Mouse (Mus musculus) megakaryocyte, embryonic 14.5 days (primary cell): Measurements from ENCODE around the gene Trim7. TPM values are rescaled to one million over a fixed set of nuclear protein-coding genes. Genes with fewer than 3 reads are reported as not detected.
"Not testable (repeated sequence)": the region's sequence is repeated elsewhere in the genome, so short reads cannot be mapped to it uniquely, and the experiment has no call there.

Source experiments
- H3K27me3 ChIP-seq: replicated peaks from 2 replicates; pipeline ENCODE3; 2012; ENCODE audit warnings: inconsistent platforms
- H3K36me3 ChIP-seq: replicated peaks from 2 replicates; pipeline ENCODE3; 2012; ENCODE audit warnings: low read length, inconsistent platforms, mixed read lengths
- H3K4me1 ChIP-seq: 2 replicates; pipeline ENCODE4 v1.6.1; 2012; ENCODE audit warnings: inconsistent platforms
- H3K4me3 ChIP-seq: replicated peaks from 2 replicates; pipeline ENCODE3; 2012; ENCODE audit warnings: moderate library complexity, mild to moderate bottlenecking, inconsistent platforms
- H3K9me3 ChIP-seq: 2 replicates; pipeline ENCODE4 v1.6.1; 2012; ENCODE audit warnings: inconsistent platforms
- FLI1 ChIP-seq: IDR thresholded peaks from 2 replicates; pipeline ENCODE4 v1.6.1; 2012; ENCODE audit warnings: low read length, inconsistent platforms, mixed read lengths
- GATA1 ChIP-seq: IDR thresholded peaks from 3 replicates; pipeline ENCODE4 v1.6.1; 2012; ENCODE audit warnings: mixed read lengths, low read length, inconsistent platforms, borderline replicate concordance
- polyA plus RNA-seq: library from polyadenylated mRNA; stranded (reverse); fragments of >175 nt; gene quantifications from 2 replicates; pipeline ENCODE4 v1.2.3, GENCODE M21; 2012; ENCODE audit warnings: low replicate concordance; ENCODE audit not compliant: insufficient read depth

The Trim7 gene
- polyA plus RNA-seq, 1 experiment, result 1.6 TPM

DNA sequence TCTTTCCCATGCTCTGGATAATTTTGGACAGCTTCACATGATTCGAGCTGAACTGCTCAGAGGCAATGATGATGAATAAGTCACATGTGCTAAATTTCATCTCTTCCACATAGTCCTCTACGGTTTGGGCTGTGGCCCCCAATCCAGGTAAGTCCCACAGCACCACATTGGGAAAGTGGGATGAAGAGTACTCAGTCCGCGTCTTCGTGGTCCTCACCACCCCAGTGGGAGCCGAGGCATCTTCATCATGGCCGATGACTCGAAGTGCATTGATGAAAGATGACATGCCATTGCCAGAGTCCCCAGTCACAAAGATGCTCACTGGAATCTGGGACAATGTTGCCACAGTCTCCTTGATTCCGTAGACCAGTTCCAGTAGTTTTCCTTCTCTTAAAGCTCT lies 40.5 kb downstream of the Trim7 start:
- Histone ChIP-seq H3K9me3 (no peaks in the 10 kb centered on the region), H3K36me3 (peaks cover 50% of the 10 kb centered on the region), H3K4me3 (no peak overlapping the region), H3K4me1 (peaks cover 43% of the 10 kb centered on the region), H3K27me3 (no peaks in the 10 kb centered on the region)
- no peak for TF ChIP-seq FLI1
- no peak for TF ChIP-seq GATA1

GRCm38 (mm10) chr11:48869380-48870110 lies 43.6 kb downstream of the Trim7 start:
- no peak for TF ChIP-seq GATA1
- no peak for TF ChIP-seq FLI1
- Histone ChIP-seq H3K27me3 (no peaks in the 10 kb centered on the region), H3K4me3 (peak overlapping the region; percentile 96), H3K4me1 (peaks cover 61% of the 10 kb centered on the region), H3K36me3 (peaks cover 36% of the 10 kb centered on the region), H3K9me3 (no peaks in the 10 kb centered on the region)

DNA sequence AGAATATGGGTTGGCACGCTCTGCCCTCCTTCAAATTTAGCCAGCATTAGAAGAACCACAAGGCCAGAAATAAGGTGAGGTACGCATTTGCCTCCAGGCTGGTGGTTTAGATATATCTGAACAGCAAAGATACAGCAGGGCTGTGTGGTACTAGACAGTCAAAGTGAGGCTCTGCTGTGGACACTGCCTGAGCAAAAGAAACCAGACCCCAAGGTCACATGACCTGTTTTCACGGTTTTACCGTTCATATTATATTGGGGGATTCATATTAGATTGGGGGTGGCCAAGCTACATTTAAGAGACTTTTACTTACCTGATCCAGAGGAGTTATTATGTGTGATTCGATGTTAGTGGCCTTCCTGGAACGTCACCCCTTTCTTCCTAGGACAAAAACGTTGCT lies 44.8 kb downstream of the Trim7 start:
- TF ChIP-seq GATA1 (no peak), FLI1 (no peak)
- H3K36me3 ChIP-seq, result peaks cover 26% of the 10 kb centered on the region
- peaks cover 64% of the 10 kb centered on the region for H3K4me1 ChIP-seq
- no peaks in the 10 kb centered on the region for H3K9me3 ChIP-seq
- no peaks in the 10 kb centered on the region for H3K27me3 ChIP-seq
- peak overlapping the region; percentile 96 for H3K4me3 ChIP-seq

- peaks cover 23% of the 10 kb centered on the region for H3K36me3 ChIP-seq
- TF ChIP-seq GATA1 (no peak), FLI1 (no peak)
- no peaks in the 10 kb centered on the region for H3K9me3 ChIP-seq
- H3K4me3 ChIP-seq, result peak within 1 kb of the TSS; percentile 96
- peaks cover 64% of the 10 kb centered on the region for H3K4me1 ChIP-seq
- no peaks in the 10 kb centered on the region for H3K27me3 ChIP-seq
Measured at GRCm38 (mm10) chr11:48871201-48871772, 45.3 kb downstream of the Trim7 start, which contains the start of gene Irgm1. TSS of gene Irgm1 (minus strand) at chr11:48871683.

DNA sequence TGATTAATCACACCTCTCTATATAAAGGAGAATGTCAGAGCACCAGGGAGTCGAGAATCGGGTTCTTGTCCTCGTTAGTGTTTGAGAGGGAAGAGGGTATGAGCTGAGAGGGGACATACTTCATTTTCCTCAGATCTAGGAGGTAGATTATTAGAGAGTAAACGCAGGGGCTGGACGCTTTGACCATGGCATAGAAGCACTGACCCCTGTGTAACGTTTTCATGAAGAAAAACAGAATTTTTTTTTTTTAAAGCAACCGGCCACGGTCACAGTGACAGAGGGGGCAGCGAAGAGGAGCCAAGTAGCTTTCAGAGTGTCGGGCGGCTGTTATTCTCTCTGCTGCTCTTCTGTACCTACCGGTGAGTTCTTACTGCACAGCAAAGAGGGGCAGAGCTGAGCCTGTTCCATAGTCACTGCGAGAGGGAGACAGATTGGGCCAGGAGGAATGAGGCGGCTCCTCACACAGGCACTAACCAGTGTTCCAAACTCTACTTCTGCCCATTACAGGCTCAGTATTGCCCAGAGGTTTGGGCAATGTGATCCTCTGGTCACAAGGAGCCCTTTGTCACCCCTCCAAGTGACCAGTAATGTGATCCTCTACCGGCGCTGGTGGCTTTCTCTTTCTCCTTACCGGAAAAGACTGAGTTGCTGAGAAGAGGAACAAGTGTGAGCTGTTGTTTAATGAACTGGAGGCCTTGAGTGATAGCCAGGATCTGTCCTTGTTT lies 46.0 kb downstream of the Trim7 start:
- Histone ChIP-seq H3K4me3 (peak overlapping the region; percentile 96), H3K4me1 (peaks cover 58% of the 10 kb centered on the region), H3K27me3 (no peaks in the 10 kb centered on the region), H3K9me3 (no peaks in the 10 kb centered on the region), H3K36me3 (peaks cover 18% of the 10 kb centered on the region)
- no peak for TF ChIP-seq FLI1
- TF ChIP-seq GATA1, result no peak

- peak overlapping the region; percentile 96 for H3K4me3 ChIP-seq
- H3K36me3 ChIP-seq, result peaks cover 18% of the 10 kb centered on the region
- peaks cover 58% of the 10 kb centered on the region for H3K4me1 ChIP-seq
- no peaks in the 10 kb centered on the region for H3K9me3 ChIP-seq
- no peak for TF ChIP-seq GATA1
- TF ChIP-seq FLI1, result no peak
- H3K27me3 ChIP-seq, result no peaks in the 10 kb centered on the region
Measured at GRCm38 (mm10) chr11:48872695-48873300, 46.9 kb downstream of the Trim7 start.

DNA sequence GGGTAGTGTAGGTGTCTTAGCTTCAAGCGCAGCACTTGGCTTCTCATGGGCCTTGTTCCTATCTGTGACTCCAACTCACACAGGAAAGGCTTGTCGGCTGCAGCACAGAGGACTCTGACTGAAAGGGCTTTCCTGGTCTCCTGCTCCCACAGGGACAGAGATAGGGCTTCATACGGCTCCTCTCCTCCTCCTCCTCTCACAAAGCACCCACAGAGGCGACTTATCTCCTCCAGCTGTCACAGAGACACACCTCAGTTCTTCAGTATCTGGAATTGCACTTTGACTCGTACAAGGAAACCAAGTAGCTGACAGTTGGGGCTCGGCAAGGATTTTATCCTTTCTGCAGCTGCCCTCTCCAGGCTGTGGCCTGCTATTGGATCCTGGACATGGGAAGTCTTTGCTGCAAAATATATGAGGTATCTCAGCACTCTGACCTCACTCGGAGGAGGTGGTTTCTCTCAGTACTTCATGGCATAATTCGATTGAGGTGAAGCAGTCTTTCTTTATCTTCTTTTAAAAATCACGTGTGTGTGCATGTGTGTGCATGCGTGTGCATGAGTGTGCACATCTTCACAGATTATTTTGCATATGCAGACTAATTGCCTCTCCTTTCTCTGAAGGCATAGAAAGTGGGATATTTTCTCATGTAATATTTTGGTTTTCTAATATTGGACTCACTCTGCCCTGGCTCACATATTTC lies 47.8 kb downstream of the Trim7 start:
- no peaks in the 10 kb centered on the region for H3K27me3 ChIP-seq
- no peak for TF ChIP-seq GATA1
- TF ChIP-seq FLI1, result no peak
- H3K4me3 ChIP-seq, result peak overlapping the region; percentile 96
- peaks cover 54% of the 10 kb centered on the region for H3K4me1 ChIP-seq
- no peaks in the 10 kb centered on the region for H3K9me3 ChIP-seq
- peaks cover 18% of the 10 kb centered on the region for H3K36me3 ChIP-seq

GRCm38 (mm10) chr11:48874465-48874864 lies 48.5 kb downstream of the Trim7 start:
- Histone ChIP-seq H3K9me3 (peaks cover 3% of the 10 kb centered on the region), H3K27me3 (no peaks in the 10 kb centered on the region), H3K4me1 (peaks cover 50% of the 10 kb centered on the region), H3K36me3 (peaks cover 24% of the 10 kb centered on the region), H3K4me3 (peak overlapping the region; percentile 43)
- TF ChIP-seq GATA1, result no peak
- no peak for TF ChIP-seq FLI1

GRCm38 (mm10) chr11:48875343-48875837 lies 49.5 kb downstream of the Trim7 start:
- not testable (repeated sequence) for H3K27me3 ChIP-seq

More at GRCm38 (mm10) chr11:48875343-48875837, 49.5 kb downstream of the Trim7 start:
- H3K36me3 ChIP-seq, result peaks cover 30% of the 10 kb centered on the region
- not testable (repeated sequence) for H3K4me3 ChIP-seq, H3K9me3 ChIP-seq
- H3K4me1 ChIP-seq, result peaks cover 46% of the 10 kb centered on the region
